Mouse (Mus musculus): Measurements from ENCODE around the gene Cd164l2. TPM values are rescaled to one million over a fixed set of nuclear protein-coding genes. Genes with fewer than 3 reads are reported as not detected.

Cd164l2 gene
- polyA plus RNA-seq, 1 experiment: 9.6 TPM

DNA sequence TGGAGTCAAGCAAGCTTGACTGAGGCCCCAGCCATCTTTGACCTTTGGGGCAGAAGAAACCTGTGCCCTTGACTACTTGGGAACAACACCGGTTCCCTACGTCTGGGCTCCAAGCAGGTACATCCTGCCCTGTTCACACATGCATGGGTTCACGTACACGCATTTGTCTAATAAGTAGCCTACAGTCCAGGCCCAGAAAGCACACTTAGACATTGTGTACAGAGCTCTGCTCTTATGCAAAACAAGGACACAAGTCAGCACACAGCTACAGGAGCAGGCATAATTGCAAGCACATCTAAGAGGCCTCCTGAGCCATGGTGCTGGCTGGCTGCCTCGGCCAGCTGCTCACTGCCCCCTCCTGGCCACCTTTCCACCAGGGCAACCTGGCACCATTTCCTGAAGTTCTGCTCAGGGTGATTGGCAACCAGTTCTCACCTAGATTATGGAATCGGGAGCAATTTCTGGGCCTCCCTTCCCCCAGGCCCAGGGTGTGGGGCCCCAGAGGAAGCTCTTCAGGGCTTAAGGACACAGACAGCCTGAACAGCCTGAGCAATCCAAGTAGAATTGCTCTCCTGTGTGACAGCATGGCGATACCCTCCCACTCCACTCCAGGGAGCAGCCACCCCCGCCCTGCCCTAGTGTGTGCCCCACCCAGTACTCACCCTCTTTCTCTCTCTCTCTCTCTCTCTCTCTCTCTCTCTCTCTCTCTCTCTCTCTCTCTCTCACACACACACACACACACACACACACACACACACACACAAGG, 10.7 kb upstream of the Cd164l2 start:
- Histone ChIP-seq H3K27ac (ENCODE audit: insufficient read depth, low read length) (no peak overlapping the region), H3K36me3 (ENCODE audit: control insufficient read depth, insufficient read depth, low read length, poor library complexity, severe bottlenecking) (no peaks in the 10 kb centered on the region), H3K4me1 (ENCODE audit: control insufficient read depth, insufficient read depth, low read length) (peaks cover 2% of the 10 kb centered on the region), H3K4me3 (ENCODE audit: low read depth, low read length) (peak overlapping the region; percentile 1; the same call in 1 of the 2 replicates), H3K9ac (ENCODE audit: low read depth, poor library complexity, severe bottlenecking) (no peak overlapping the region), H3K9me3 (replicated peaks; ENCODE audit: control insufficient read depth, insufficient read depth, low read length, poor library complexity, severe bottlenecking) (no peaks in the 10 kb centered on the region), H3K27me3 (ENCODE audit: control insufficient read depth, insufficient read depth, low read length, poor library complexity, severe bottlenecking) (no peaks in the 10 kb centered on the region)
- TF ChIP-seq EP300 (IDR thresholded peaks at IDR 0.05; ENCODE audit: insufficient read depth, low read depth, low read length): no peak
- peak; percentile 54 for TF ChIP-seq CTCF (IDR thresholded peaks at IDR 0.05; ENCODE audit: low read depth, low read length)

DNA sequence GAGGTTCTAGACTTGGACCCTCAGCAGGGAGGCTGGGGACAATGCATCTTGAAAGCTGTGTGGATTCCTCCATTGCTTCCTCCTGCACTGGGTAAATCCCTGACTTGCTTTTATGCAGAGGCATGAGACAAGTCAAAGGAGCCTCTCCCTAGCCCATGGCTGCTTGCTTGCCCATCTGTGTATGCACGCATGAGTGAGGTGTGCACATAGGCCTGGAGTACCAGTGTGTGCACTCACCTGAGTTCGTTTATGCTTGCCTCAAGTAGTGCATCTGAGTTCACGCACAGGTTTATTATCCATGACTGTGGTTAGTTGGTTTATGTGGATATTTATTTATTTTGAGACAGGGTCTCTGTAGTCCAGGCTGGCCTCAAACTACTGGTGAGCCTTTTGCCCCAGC, 9.7 kb upstream of the Cd164l2 start:
- Histone ChIP-seq H3K4me1 (ENCODE audit: control insufficient read depth, insufficient read depth, low read length) (peaks cover 2% of the 10 kb centered on the region), H3K36me3 (ENCODE audit: control insufficient read depth, insufficient read depth, low read length, poor library complexity, severe bottlenecking) (no peaks in the 10 kb centered on the region), H3K9me3 (replicated peaks; ENCODE audit: control insufficient read depth, insufficient read depth, low read length, poor library complexity, severe bottlenecking) (no peaks in the 10 kb centered on the region), H3K27me3 (ENCODE audit: control insufficient read depth, insufficient read depth, low read length, poor library complexity, severe bottlenecking) (no peaks in the 10 kb centered on the region), H3K4me3 (ENCODE audit: low read depth, low read length) (no peak overlapping the region), H3K27ac (ENCODE audit: insufficient read depth, low read length) (no peak overlapping the region), H3K9ac (ENCODE audit: low read depth, poor library complexity, severe bottlenecking) (no peak overlapping the region)
- no peak for TF ChIP-seq CTCF (IDR thresholded peaks at IDR 0.05; ENCODE audit: low read depth, low read length)
- TF ChIP-seq POLR2A (IDR thresholded peaks at IDR 0.05; ENCODE audit: insufficient read depth, low read length): no peak
- TF ChIP-seq EP300 (IDR thresholded peaks at IDR 0.05; ENCODE audit: insufficient read depth, low read depth, low read length): no peak

DNA sequence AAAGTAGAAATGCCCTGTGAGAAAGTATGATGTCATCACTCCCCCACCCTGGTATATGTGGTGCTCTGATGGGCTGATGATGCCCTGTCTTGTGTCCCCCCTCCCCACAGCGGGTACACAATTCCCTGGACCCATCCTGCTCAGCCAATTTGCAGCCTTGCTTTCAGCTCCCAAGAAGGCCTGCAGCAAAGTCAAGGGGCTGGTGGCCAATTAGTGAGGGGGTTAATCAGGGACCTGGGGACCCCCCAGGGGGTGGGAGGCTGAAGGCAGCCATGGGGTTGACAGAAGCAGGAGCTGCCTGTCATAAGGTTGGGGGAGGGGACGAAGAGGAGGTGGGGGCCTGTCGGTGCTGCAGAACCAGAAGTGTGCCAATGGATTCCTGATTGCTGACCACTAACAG, 8.3 kb upstream of the Cd164l2 start:
- TF ChIP-seq CTCF (IDR thresholded peaks at IDR 0.05; ENCODE audit: low read depth, low read length): no peak
- no peak overlapping the region for H3K27ac ChIP-seq (ENCODE audit: insufficient read depth, low read length)
- H3K9me3 ChIP-seq (replicated peaks; ENCODE audit: control insufficient read depth, insufficient read depth, low read length, poor library complexity, severe bottlenecking): no peaks in the 10 kb centered on the region
- H3K36me3 ChIP-seq (ENCODE audit: control insufficient read depth, insufficient read depth, low read length, poor library complexity, severe bottlenecking): no peaks in the 10 kb centered on the region
- no peak overlapping the region for H3K4me3 ChIP-seq (ENCODE audit: low read depth, low read length)
- H3K27me3 ChIP-seq (ENCODE audit: control insufficient read depth, insufficient read depth, low read length, poor library complexity, severe bottlenecking): no peaks in the 10 kb centered on the region
- peaks cover 2% of the 10 kb centered on the region for H3K4me1 ChIP-seq (ENCODE audit: control insufficient read depth, insufficient read depth, low read length)
- H3K9ac ChIP-seq (ENCODE audit: low read depth, poor library complexity, severe bottlenecking): no peak overlapping the region

DNA sequence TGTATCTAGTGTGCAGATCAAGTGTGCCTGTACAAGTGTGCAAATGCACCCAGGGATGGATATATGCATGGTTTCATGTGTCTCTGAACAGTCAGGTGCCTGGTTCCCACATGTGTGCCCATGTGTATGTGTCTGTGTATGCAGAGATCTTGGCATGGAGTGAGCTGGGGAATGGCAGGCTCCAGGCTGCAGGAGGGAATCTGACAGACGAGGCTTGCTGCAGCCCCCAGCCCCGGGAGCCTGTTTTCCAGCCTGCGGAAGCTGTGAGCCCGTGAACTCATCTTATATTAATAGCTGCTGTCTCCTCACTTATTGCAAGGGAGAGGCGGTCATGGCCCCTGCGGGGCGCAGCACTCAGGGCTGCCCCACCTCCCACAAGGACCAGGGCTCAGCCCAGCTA, 7.6 kb upstream of the Cd164l2 start:
- H3K4me1 ChIP-seq (ENCODE audit: control insufficient read depth, insufficient read depth, low read length): peaks cover 2% of the 10 kb centered on the region
- no peaks in the 10 kb centered on the region for H3K36me3 ChIP-seq (ENCODE audit: control insufficient read depth, insufficient read depth, low read length, poor library complexity, severe bottlenecking)
- H3K4me3 ChIP-seq (ENCODE audit: low read depth, low read length): no peak overlapping the region
- H3K27me3 ChIP-seq (ENCODE audit: control insufficient read depth, insufficient read depth, low read length, poor library complexity, severe bottlenecking): no peaks in the 10 kb centered on the region
- no peak overlapping the region for H3K27ac ChIP-seq (ENCODE audit: insufficient read depth, low read length)
- H3K9ac ChIP-seq (ENCODE audit: low read depth, poor library complexity, severe bottlenecking): no peak overlapping the region
- no peak for TF ChIP-seq CTCF (IDR thresholded peaks at IDR 0.05; ENCODE audit: low read depth, low read length)
- TF ChIP-seq POLR2A (IDR thresholded peaks at IDR 0.05; ENCODE audit: insufficient read depth, low read length): no peak
- TF ChIP-seq EP300 (IDR thresholded peaks at IDR 0.05; ENCODE audit: insufficient read depth, low read depth, low read length): no peak
- H3K9me3 ChIP-seq (replicated peaks; ENCODE audit: control insufficient read depth, insufficient read depth, low read length, poor library complexity, severe bottlenecking): no peaks in the 10 kb centered on the region

DNA sequence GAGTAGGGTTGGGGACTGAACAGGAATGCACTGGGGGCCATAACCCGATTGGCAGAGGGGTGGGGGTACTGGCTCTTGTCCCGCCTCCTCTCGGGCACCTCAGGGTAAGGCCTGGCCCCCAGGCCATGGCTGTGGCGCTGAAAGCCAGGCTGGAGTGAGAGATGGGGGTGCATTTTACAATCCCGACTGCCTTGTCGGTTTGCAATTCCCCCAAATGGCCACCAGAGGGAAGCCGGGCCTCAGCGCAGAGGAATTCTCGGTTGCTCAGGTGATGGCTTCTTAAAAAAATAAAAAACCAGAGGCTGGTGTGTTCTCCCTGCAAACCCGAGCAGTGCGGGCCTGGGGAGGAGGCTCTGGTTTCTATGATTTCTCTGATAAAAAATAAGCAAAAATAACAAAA, 2.6 kb upstream of the Cd164l2 start:
- Histone ChIP-seq H3K9ac (ENCODE audit: low read depth, poor library complexity, severe bottlenecking) (no peak overlapping the region), H3K9me3 (replicated peaks; ENCODE audit: control insufficient read depth, insufficient read depth, low read length, poor library complexity, severe bottlenecking) (no peaks in the 10 kb centered on the region), H3K27me3 (ENCODE audit: control insufficient read depth, insufficient read depth, low read length, poor library complexity, severe bottlenecking) (no peaks in the 10 kb centered on the region), H3K4me1 (ENCODE audit: control insufficient read depth, insufficient read depth, low read length) (no peaks in the 10 kb centered on the region), H3K4me3 (ENCODE audit: low read depth, low read length) (no peak overlapping the region), H3K27ac (ENCODE audit: insufficient read depth, low read length) (no peak overlapping the region), H3K36me3 (ENCODE audit: control insufficient read depth, insufficient read depth, low read length, poor library complexity, severe bottlenecking) (no peaks in the 10 kb centered on the region)
- no peak for TF ChIP-seq EP300 (IDR thresholded peaks at IDR 0.05; ENCODE audit: insufficient read depth, low read depth, low read length)
- TF ChIP-seq POLR2A (IDR thresholded peaks at IDR 0.05; ENCODE audit: insufficient read depth, low read length): no peak
- TF ChIP-seq CTCF (IDR thresholded peaks at IDR 0.05; ENCODE audit: low read depth, low read length): peak; percentile 80

DNA sequence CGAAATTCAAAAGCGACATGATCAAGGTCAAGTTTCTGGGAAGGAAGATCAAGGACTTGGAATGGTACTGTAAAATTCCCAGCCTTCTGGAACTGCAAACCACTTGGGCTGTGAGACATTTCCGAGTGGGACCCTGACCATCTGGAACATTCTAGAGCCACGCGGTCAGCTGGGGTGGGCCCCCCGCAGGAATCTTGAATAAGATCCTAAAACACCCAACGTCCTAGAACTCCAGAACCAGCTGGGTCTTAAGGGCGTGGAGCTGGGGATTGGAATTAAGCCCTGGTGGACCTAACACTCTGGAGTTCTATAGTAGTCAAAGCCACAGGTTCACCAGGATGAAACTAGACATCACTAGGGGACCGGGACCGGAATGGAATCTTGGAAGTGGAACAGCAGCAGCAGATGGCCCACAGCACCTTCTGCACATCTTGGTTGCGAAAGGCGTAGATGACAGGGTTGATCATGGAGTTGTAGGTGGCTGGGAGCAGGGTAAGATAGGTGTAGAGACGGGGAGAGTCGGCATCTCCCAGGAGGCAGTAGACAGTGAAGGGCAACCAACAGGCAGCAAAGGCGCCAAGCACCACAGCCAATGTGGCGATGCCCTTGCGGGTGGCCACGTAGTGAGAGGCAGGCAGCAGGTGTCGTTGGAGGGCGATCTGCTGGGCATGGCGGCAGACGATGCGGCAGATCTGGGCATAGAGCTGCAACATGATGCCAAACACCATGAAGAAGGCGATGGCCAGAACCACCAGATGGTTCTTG, 1.7 kb upstream of the Cd164l2 start:
- Histone ChIP-seq H3K36me3 (ENCODE audit: control insufficient read depth, insufficient read depth, low read length, poor library complexity, severe bottlenecking) (no peaks in the 10 kb centered on the region), H3K9ac (ENCODE audit: low read depth, poor library complexity, severe bottlenecking) (no peak overlapping the region), H3K9me3 (replicated peaks; ENCODE audit: control insufficient read depth, insufficient read depth, low read length, poor library complexity, severe bottlenecking) (no peaks in the 10 kb centered on the region), H3K4me3 (ENCODE audit: low read depth, low read length) (no peak overlapping the region), H3K27me3 (ENCODE audit: control insufficient read depth, insufficient read depth, low read length, poor library complexity, severe bottlenecking) (no peaks in the 10 kb centered on the region), H3K4me1 (ENCODE audit: control insufficient read depth, insufficient read depth, low read length) (no peaks in the 10 kb centered on the region), H3K27ac (ENCODE audit: insufficient read depth, low read length) (no peak overlapping the region)
- no peak for TF ChIP-seq POLR2A (IDR thresholded peaks at IDR 0.05; ENCODE audit: insufficient read depth, low read length)
- no peak for TF ChIP-seq CTCF (IDR thresholded peaks at IDR 0.05; ENCODE audit: low read depth, low read length)
- no peak for TF ChIP-seq EP300 (IDR thresholded peaks at IDR 0.05; ENCODE audit: insufficient read depth, low read depth, low read length)

All from ES-Bruce4 (cell line).